In the genomic region with DNA sequence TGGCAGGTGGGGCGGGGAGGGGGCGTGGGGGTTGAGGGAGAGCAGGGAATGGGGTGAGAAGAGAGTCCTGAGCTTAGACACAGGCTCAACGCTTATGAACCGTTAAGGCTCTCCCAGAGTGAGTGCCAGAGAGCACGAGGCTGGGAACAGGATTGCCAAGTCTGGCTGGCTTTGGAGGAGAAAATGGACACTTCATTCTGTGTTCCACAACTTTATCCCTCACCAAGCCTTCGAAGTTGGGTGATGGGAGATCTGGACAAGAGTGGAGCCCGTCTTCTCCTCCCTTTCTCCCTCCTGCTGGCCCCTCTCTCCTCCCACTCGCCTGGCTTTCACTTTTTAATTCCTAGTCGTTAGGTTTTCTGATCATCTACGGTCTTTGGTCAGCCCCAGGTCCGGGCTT, we compare ENCODE assay signal across 8 mouse cellular contexts. TPM values are rescaled to one million over a fixed set of nuclear protein-coding genes. Genes with fewer than 3 reads are reported as not detected.
DNase-seq lines count a peak whose midpoint lies in the region; ATAC-seq and TF ChIP-seq lines count a peak whose summit lies in the region.

No protein-coding gene starts in this region.

- H3K9me3 ChIP-seq in CH12.LX (replicated peaks; ENCODE audit: low read length) = no peaks in the 10 kb centered on the region
- H3K9me3 ChIP-seq in heart, embryonic 13.5 days = no peaks in the 10 kb centered on the region
- no peaks in the 10 kb centered on the region for H3K9me3 ChIP-seq in liver, embryonic 15.5 days (replicated peaks)

- no peaks in the 10 kb centered on the region for H3K79me2 ChIP-seq in CH12.LX (replicated peaks; ENCODE audit: control insufficient read depth, extremely low read depth, insufficient read depth, poor library complexity, severe bottlenecking)

- H3K36me3 ChIP-seq in CH12.LX (replicated peaks in 1 of 2; ENCODE audit: control insufficient read depth in 1 of 2, insufficient read depth in 1 of 2, low read length in 1 of 2) = peaks cover 0 to 20% of the 10 kb centered on the region in 2 experiments
- no peaks in the 10 kb centered on the region for H3K36me3 ChIP-seq in heart, embryonic 13.5 days
- peaks cover 5% of the 10 kb centered on the region; the same call in 1 of the 2 replicates for H3K36me3 ChIP-seq in liver, embryonic 15.5 days (replicated peaks)

- no peak overlapping the region for H3K4me3 ChIP-seq in CH12.LX (replicated peaks in 1 of 3; ENCODE audit: low read depth in 2 of 3, low read length in 2 of 3, poor library complexity in 1 of 3)
- H3K4me3 ChIP-seq in heart, embryonic 13.5 days = peak overlapping the region; percentile 74
- H3K4me3 ChIP-seq in liver, embryonic 15.5 days (replicated peaks) = peak overlapping the region; percentile 58

- 19% methylated on average over 11 of the region's 11 CpGs for WGBS in heart, embryonic 13.5 days
- 14% methylated on average over 11 of the region's 11 CpGs for WGBS in liver, embryonic 15.5 days (ENCODE audit: insufficient replicate concordance)

- TF ChIP-seq RAD21 in CH12.LX (IDR thresholded peaks at IDR 0.05; ENCODE audit: low read depth, low read length) = no peak

- no peak for TF ChIP-seq POLR2A in CH12.LX (IDR thresholded peaks at IDR 0.05; ENCODE audit: low read depth, low read length)

- in situ Hi-C loops in CH12.LX (cut with MboI; ENCODE audit: low pct_ligation_motif_present, low pct_unique_long_range_greater_than_20kb, low sequenced_read_pairs) = no loop called here

- TF ChIP-seq EP300 in CH12.LX (IDR thresholded peaks at IDR 0.05; ENCODE audit: low read length) = no peak

- peaks cover 14 to 24% of the 10 kb centered on the region in 2 experiments for H3K4me1 ChIP-seq in CH12.LX (ENCODE audit: control insufficient read depth in 1 of 2, insufficient read depth in 2 of 2)
- H3K4me1 ChIP-seq in heart, embryonic 13.5 days = peaks cover 9% of the 10 kb centered on the region
- H3K4me1 ChIP-seq in liver, embryonic 15.5 days (replicated peaks) = 0 out of 2 replicates have a peak, but pooled peaks cover 3% of the 10 kb centered on the region

- no peak overlapping the region for H3K27ac ChIP-seq in CH12.LX (ENCODE audit: insufficient read depth, low read depth)
- no peak overlapping the region for H3K27ac ChIP-seq in heart, embryonic 13.5 days (replicated peaks)
- H3K27ac ChIP-seq in liver, embryonic 15.5 days (replicated peaks) = no peak overlapping the region

- dilution Hi-C loops in CH12.LX (cut with MboI; ENCODE audit: extremely low pct_ligation_motif_present, extremely low pct_unique_long_range_greater_than_20kb, low sequenced_read_pairs) = no loop called here

- DNase-seq in adrenal gland, postnatal 14 days = peak; percentile 22
- no peak for DNase-seq in adrenal gland, postnatal 25 days
- no peak for DNase-seq in CH12.LX (ENCODE audit: extremely low read depth)
- no peak for DNase-seq in cerebellum, postnatal 4 days (ENCODE audit: low spot score in 2 of 2)
- DNase-seq in spleen, postnatal 10 days (ENCODE audit: low spot score in 2 of 2) = no peak
- no peak for DNase-seq in right cerebral cortex, postnatal 25 days

- TF ChIP-seq CTCF in CH12.LX (conservative IDR thresholded peaks at IDR 0.05 in 1 of 2, IDR thresholded peaks at IDR 0.05 in 1 of 2; ENCODE audit: low read depth in 2 of 2, low read length in 2 of 2) = no peak

- ATAC-seq in heart, embryonic 13.5 days (ENCODE audit: extremely low read depth, insufficient number of reproducible peaks, low FRiP score, low TSS enrichment) = no peak
- no peak for ATAC-seq in liver, embryonic 15.5 days (ENCODE audit: insufficient read depth)

- H3K27me3 ChIP-seq in CH12.LX (replicated peaks) = peaks cover 55% of the 10 kb centered on the region
- peaks cover 38% of the 10 kb centered on the region for H3K27me3 ChIP-seq in heart, embryonic 13.5 days (replicated peaks)
- H3K27me3 ChIP-seq in liver, embryonic 15.5 days = peaks cover 46% of the 10 kb centered on the region

- peak overlapping the region; percentile 91 for H3K4me2 ChIP-seq in CH12.LX (ENCODE audit: insufficient read depth, low read depth, poor library complexity, severe bottlenecking)
- peak overlapping the region; percentile 100 for H3K4me2 ChIP-seq in heart, embryonic 13.5 days
- H3K4me2 ChIP-seq in liver, embryonic 15.5 days = peak overlapping the region; percentile 66

- H3K9ac ChIP-seq in CH12.LX (ENCODE audit: insufficient read depth, low read depth) = no peak overlapping the region
- peak overlapping the region; percentile 85 for H3K9ac ChIP-seq in heart, embryonic 13.5 days
- H3K9ac ChIP-seq in liver, embryonic 15.5 days = no peak overlapping the region

TF ChIP-seq in CH12.LX, 34 proteins besides CTCF, POLR2A, EP300 and RAD21:
- TF ChIP-seq TCF12 (IDR thresholded peaks at IDR 0.05; ENCODE audit: low read depth, low read length) (no peak), JUN (IDR thresholded peaks at IDR 0.05; ENCODE audit: insufficient read depth, low read depth, low read length) (no peak), ELF1 (IDR thresholded peaks at IDR 0.05; ENCODE audit: low read depth, low read length) (no peak), MAX (IDR thresholded peaks at IDR 0.05; ENCODE audit: low read length) (no peak), NRF1 (IDR thresholded peaks at IDR 0.05; ENCODE audit: low read depth, low read length) (no peak), MAZ (IDR thresholded peaks at IDR 0.05; ENCODE audit: low read depth, low read length) (no peak), SIN3A (IDR thresholded peaks at IDR 0.05; ENCODE audit: low read length) (no peak), KAT2A (IDR thresholded peaks at IDR 0.05; ENCODE audit: insufficient replicate concordance, low read length) (no peak), CHD2 (IDR thresholded peaks at IDR 0.05; ENCODE audit: low read length) (no peak), MAFK (IDR thresholded peaks at IDR 0.05; ENCODE audit: insufficient replicate concordance, low read length) (no peak), ZNF384 (IDR thresholded peaks at IDR 0.05; ENCODE audit: low read depth, low read length) (no peak), MEF2A (IDR thresholded peaks at IDR 0.05; ENCODE audit: borderline replicate concordance, low read depth, low read length) (no peak), UBTF (IDR thresholded peaks at IDR 0.05; ENCODE audit: low read depth, low read length) (no peak), TBP (conservative IDR thresholded peaks at IDR 0.05; ENCODE audit: low read depth, low read length) (no peak), MYC (IDR thresholded peaks at IDR 0.05; ENCODE audit: low read depth, low read length) (no peak)

RNA-seq across cellular contexts. Expression of a gene that starts 0.6 kb away (rescaled TPM):
- total RNA-seq in adrenal gland, postnatal 14 days (2021) = 9.8 and 19.8 TPM in 2 replicates
- 26.3 and 36.0 TPM in 2 replicates for total RNA-seq in adrenal gland, postnatal 25 days (2021)
- total RNA-seq in CH12.LX (2012; rRNA removed) = 0.64 and 0.80 TPM in 2 replicates
- 1.2 and 1.5 TPM in 2 replicates for total RNA-seq in CH12.LX (2014; rRNA removed)
- polyA plus RNA-seq in CH12.LX (2012; ENCODE audit: insufficient read length, low read depth) = 1.2 and 1.3 TPM in 2 replicates
- polyA plus RNA-seq in heart, embryonic 13.5 days (2015; fragmentation: Nextera tagmentation; extraction: Ambion mirVana) = 1.3 and 1.8 TPM in 2 replicates
- polyA plus RNA-seq in liver, embryonic 15.5 days (2015; fragmentation: Nextera tagmentation; extraction: Ambion mirVana) = 2.2 TPM in 2 replicates

RNA-seq across cellular contexts. Expression of a gene that starts 25.1 kb away (rescaled TPM):
- total RNA-seq in adrenal gland, postnatal 14 days (2021) = not detected in 2 replicates
- not detected in 2 replicates for total RNA-seq in adrenal gland, postnatal 25 days (2021)
- 0.17 TPM in 1 of 2 replicates, not detected in the other for total RNA-seq in CH12.LX (2012; rRNA removed)
- total RNA-seq in CH12.LX (2014; rRNA removed) = not detected in 2 replicates
- polyA plus RNA-seq in CH12.LX (2012; ENCODE audit: insufficient read length, low read depth) = 0.16 TPM in 1 of 2 replicates, not detected in the other
- polyA plus RNA-seq in heart, embryonic 13.5 days (2015; fragmentation: Nextera tagmentation; extraction: Ambion mirVana) = not detected in 2 replicates
- polyA plus RNA-seq in liver, embryonic 15.5 days (2015; fragmentation: Nextera tagmentation; extraction: Ambion mirVana) = not detected in 2 replicates

RNA-seq across cellular contexts. Expression of a gene that starts 26.8 kb away (rescaled TPM):
- total RNA-seq in adrenal gland, postnatal 14 days (2021) = 7.2 and 8.4 TPM in 2 replicates
- total RNA-seq in adrenal gland, postnatal 25 days (2021) = 30.7 and 36.2 TPM in 2 replicates
- total RNA-seq in CH12.LX (2012; rRNA removed) (0.21 TPM in 1 of 2 replicates, not detected in the other), CH12.LX (2014; rRNA removed) (0.23 TPM in 1 of 2 replicates, not detected in the other)
- polyA plus RNA-seq in CH12.LX (2012; ENCODE audit: insufficient read length, low read depth) = not detected in 2 replicates
- polyA plus RNA-seq in heart, embryonic 13.5 days (2015; fragmentation: Nextera tagmentation; extraction: Ambion mirVana) = 0.13 and 0.37 TPM in 2 replicates
- not detected in 2 replicates for polyA plus RNA-seq in liver, embryonic 15.5 days (2015; fragmentation: Nextera tagmentation; extraction: Ambion mirVana)

RNA-seq across cellular contexts. Expression of a gene that starts 58.7 kb away (rescaled TPM):
- 144 and 165 TPM in 2 replicates for total RNA-seq in adrenal gland, postnatal 14 days (2021)
- 91.4 and 96.0 TPM in 2 replicates for total RNA-seq in adrenal gland, postnatal 25 days (2021)
- 113 and 210 TPM in 2 replicates for total RNA-seq in CH12.LX (2012; rRNA removed)
- total RNA-seq in CH12.LX (2014; rRNA removed) = 125 and 159 TPM in 2 replicates
- 95.9 and 106 TPM in 2 replicates for polyA plus RNA-seq in CH12.LX (2012; ENCODE audit: insufficient read length, low read depth)
- 190 and 214 TPM in 2 replicates for polyA plus RNA-seq in heart, embryonic 13.5 days (2015; fragmentation: Nextera tagmentation; extraction: Ambion mirVana)
- polyA plus RNA-seq in liver, embryonic 15.5 days (2015; fragmentation: Nextera tagmentation; extraction: Ambion mirVana) = 80.6 and 85.9 TPM in 2 replicates

Comparison
In these comparisons a context has a peak if more than half of its experiments do, and no peak if none do; other contexts are left out.
1. H3K4me3 ChIP-seq: peak in heart, embryonic 13.5 days (single experiment) and liver, embryonic 15.5 days (single experiment); none in CH12.LX (0 of 3).
2. Peak in every context shown above with its lines, with median percentiles within 50 percentile points of each other: H3K4me2 ChIP-seq.